Mouse (Mus musculus): ENCODE measurements around the gene Avpr1b.

GRCm38 (mm10) chr1:131637791-131638540 is 38.9 kb downstream of the Avpr1b start, which contains the start of gene Ctse:
- TF ChIP-seq CTCF (IDR thresholded peaks at IDR 0.05): no peak
- TF ChIP-seq EP300 (IDR thresholded peaks at IDR 0.05): no peak
